Mouse (Mus musculus): ENCODE data around the gene Gabrr2.
"Not testable (repeated sequence)": the region's sequence is repeated elsewhere in the genome, so short reads cannot be mapped to it uniquely, and the experiment has no call there.

The Gabrr2 gene

GRCm38 (mm10) chr4:33070326-33070725 is 7.5 kb downstream of the Gabrr2 start:
- no peak for DNase-seq (ENCODE audit: low spot score)

DNA sequence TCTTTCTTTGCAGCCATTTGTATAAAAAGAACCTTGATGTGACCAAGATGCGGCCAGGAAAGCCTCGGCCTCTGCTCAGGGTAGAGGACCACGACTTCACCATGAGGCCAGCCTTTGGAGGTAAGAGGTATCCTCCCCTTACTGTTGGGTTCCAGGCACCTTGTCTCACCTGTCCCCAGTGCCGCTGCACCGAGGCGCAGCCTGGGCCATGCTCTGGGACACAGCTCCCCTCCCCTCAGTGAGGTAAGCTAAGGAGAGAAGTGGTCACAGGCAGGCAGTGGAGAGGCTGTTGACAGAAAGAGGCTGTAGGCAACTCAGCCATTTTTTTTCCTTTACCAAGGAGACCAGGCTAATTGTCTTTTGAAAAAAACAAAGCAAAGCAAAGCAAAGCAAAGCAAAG is 8.5 kb downstream of the Gabrr2 start:
- DNase-seq (ENCODE audit: low spot score), result no peak

DNA sequence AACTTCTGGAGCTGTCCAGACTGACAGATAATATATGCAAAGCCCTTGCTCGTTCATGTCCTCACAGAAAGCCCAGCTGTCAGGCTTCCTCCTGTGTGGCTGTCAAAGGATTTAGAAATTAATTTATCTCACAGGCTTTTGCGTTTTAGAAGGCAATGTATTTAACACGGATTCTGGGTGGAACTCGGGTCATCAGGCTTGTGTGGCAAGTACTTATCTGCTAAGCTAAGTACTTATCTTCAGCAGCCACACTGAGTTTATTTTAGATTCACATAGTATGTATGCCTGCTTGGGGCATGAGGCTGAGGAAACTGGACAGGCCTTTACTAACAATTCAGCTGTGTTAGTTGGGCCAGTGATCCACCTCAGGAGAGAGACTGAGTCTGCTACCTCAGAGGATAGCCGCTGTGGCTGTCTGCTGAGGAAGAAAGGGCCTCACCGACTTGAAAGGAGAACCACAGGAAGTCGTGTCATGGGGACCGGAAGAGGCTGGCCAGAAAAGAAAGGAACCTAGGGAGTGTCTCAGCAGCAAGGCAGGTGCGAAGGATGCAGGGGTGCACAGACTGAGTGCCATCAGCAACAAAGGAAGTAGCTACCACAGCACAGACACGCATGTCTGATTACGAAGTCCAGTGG is 9.8 kb downstream of the Gabrr2 start:
- no peak for DNase-seq (ENCODE audit: low spot score)

GRCm38 (mm10) chr4:33074406-33074805 is 11.6 kb downstream of the Gabrr2 start:
- DNase-seq (ENCODE audit: low spot score), result no peak

DNA sequence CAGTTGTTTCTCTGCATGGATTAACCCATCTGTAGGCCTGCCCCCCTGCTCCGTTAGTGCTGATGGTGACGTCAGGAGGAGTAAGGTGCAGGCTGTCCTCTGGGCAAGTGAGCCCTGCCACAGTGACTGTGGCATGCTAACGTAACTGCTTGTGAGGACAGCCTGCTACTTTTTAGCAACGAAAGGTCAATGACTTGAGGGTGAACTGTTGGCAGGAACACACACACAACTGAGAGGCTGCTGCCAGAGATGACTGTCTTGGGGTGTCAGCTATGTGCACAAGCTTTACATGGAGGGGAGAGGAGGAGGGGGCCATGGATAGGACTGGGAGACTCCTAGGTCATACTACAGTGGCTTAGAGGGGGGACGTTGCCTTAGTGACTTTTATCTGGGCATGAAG is 12.1 kb downstream of the Gabrr2 start:
- DNase-seq (ENCODE audit: low spot score), result no peak

DNA sequence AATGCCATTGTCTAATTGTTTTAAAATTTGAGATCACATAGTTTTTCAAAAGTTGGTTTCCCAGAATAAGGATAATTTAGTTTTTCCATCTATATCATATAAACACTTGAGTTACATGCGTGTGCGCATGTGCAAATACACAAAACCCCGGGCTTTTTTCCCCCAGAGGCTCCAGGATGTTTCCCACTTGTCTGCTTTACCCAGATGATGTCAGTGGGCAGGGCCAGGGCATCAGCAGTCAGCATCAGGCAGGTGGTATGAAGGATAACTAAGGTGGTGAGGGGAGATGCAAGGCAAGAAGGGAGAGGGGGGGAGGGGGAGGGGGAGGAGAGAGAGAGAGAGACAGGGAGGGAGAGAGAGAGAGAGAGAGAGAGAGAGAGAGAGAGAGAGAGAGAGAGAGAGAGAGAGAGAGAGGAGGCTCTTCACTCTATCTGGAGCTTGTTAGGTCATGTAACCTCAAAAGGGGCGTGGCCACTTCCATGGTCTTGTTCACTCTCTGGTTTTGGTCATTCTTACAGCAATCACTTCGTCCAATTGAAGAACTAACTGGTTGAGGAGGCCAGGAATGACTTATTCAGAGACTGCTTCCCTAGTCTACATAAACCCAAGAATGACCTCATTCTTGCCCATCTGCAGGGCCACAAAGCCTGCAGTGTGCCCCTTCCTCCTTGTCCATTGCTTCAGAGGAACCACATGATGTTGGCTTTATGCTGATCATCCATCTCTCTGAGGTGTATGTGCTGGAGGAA is 13.2 kb downstream of the Gabrr2 start:
- no peak for DNase-seq (ENCODE audit: low spot score)

- DNase-seq (ENCODE audit: low spot score), result no peak
Observed at GRCm38 (mm10) chr4:33077161-33077560, 14.4 kb downstream of the Gabrr2 start.

DNA sequence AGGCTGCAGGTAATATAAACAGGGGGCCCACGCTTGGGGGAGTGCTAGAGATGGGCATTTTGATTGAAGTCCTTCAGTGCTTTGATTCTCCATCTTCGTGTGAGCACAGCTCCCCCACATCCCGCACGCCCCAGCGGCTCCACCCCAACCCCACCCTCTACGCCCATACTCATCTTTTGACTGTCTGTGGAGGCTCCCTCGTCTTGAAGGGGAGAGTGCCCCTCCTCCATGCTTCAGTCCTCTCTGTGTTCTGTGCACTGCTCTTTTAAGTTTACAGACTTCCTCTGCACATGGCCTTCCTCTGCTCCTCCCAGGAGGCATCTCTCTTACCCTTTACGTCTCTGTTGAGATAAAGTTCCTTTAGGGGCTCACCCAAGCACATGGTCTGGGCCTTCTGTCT is 14.9 kb downstream of the Gabrr2 start:
- DNase-seq (ENCODE audit: low spot score), result no peak

GRCm38 (mm10) chr4:33078492-33078891 is 15.7 kb downstream of the Gabrr2 start:
- DNase-seq (ENCODE audit: low spot score), result no peak

DNA sequence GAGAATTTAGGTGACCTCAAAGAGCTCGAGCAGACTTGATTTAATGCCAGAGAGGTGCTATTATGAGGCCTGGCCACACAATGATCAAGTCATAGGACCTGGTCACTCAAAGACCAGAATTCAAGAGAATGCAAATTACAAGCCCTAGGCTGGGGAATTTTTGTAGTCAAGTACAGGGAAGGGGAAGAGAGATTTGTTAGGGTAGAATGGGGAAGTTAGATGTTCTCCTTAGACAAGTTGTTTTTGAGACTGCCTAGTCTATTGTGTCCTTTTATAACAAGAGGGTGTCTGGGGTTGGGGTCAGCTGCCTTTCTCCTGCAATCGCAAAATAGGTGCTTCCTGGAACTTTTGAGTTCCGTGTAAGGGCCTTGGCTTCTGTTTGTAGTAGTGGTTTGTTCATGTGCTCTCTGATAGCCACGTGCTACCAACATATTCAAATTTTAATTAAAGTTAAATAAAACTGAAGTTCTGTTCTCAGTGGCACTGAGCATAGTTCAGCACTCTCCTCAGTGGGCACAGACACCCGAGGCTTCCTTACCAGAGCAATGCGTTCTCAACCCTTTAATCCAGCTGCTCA is 36.4 kb downstream of the Gabrr2 start:
- DNase-seq (ENCODE audit: low spot score), result peak; percentile 41

DNA sequence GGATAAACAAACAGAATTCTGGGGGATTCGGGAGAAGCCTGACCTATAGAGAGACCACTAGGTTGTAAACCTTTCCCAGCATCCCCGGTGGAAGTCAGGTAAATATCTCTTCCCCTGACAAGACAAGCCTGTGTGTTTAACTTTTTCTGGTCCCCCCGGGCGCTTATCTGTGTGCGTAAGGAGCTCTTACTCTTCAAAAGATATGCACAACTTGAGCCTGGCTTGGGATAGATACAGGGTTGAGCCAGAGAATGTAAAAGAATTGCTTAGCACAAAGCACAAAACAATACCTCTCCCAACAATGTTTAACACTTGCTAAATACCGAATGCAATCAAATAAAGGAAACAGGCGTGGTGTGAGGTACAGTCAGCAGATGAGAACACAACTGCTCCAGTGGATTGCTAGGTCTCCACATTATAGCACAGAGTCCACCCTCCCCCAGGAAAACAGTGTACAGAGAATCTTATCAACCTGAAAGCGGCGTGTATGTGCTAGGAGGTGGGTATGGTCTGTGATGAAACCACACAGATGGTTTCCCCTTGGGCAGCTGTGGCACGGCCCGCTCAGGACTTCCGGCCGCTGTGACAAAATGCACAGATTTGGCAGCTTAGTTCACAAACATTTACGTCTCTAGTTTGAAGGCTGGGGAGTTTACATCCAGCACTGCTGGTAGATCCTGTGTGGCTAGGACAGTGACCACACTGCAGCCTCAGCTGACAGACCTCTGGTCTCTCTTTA is 47.1 kb downstream of the Gabrr2 start:
- no peak for DNase-seq (ENCODE audit: low spot score)

DNA sequence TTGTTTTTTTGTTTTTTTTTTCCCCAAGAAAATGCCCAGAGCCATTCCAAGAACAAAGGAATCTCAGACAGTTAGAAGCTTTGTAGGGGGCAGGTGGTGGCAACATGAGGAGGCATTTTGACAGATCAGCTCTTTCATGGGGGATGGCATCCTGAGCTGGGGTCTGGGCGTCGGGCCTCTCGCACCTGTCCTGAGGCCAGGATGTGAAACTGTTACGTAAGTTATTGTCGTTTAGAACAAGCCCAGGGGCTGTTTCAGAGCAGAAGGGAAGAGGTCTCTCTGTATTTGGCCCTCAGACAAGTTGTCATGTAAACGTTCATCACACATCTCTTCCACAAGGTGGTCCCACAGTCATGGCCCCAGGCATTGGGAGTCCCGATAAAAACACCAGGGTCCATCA is 48.0 kb downstream of the Gabrr2 start:
- no peak for DNase-seq (ENCODE audit: low spot score)

DNA sequence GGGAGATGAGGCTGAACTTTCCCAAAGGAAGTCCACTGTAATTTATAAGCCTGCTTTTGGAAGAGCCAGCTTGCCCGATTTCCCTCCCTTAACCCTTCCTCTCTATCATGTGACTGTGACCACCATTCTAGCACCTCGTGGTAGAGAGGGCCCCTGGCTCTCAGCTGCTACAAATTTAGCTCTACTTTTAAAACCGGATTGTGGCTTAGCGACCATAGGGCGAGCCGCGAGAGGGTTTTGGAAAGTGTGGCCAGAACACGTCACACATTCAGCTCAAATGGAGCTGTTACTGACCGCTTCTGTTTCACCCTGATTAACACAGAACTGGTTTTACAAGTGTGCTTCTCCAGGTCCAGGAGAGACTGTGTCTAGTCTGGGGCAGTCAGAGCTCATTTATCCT is 48.6 kb downstream of the Gabrr2 start:
- no peak for DNase-seq (ENCODE audit: low spot score)

DNA sequence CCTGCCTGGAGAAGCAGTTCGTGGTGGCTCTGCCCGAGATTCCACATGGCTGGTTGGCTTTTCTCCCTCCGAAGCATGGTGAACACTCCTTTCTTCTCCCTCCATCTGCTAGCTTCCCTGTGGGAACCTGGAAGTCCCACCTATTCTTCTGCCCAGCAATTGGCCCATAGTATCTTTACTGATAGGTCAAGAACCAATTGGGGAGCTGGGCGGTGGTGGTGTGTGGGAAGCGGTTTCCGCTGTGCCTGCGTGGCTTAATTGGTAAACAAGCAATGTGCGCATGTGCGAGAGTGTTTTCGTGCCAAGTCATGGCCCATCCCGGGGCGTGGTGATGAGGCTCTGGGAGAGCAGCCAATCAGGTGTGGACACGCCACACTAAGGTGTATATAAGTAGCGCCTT is 50.1 kb downstream of the Gabrr2 start:
- DNase-seq (ENCODE audit: low spot score), result not testable (repeated sequence)

DNA sequence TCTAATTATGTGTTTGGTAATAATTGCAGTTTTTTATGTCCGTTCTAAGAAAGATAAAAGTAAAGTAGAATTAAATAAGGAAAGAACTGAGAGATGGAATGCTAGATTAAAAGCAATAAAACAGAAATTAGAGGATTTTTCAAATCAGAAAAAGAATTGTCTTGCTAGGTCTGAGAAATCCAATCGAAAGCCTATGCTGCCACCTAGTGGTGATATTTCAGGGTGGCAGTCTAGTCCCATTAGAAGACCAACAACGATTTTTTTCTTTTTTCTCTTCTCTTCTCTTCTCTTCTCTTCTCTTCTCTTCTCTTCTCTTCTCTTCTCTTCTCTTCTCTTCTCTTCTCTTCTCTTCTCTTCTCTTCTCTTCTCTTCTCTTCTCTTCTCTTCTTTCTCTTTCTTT is 56.3 kb downstream of the Gabrr2 start:
- DNase-seq (ENCODE audit: low spot score), result peak; percentile 91

GRCm38 (mm10) chr4:33124493-33124892 is 61.7 kb downstream of the Gabrr2 start:
- peak; percentile 54 for DNase-seq (ENCODE audit: low spot score)

- peak; percentile 27 for DNase-seq (ENCODE audit: low spot score)
Observed at GRCm38 (mm10) chr4:33125409-33126084, 62.7 kb downstream of the Gabrr2 start.

- DNase-seq (ENCODE audit: low spot score), result no peak
Observed at GRCm38 (mm10) chr4:33132221-33132620, 69.4 kb downstream of the Gabrr2 start, which contains the start of gene Gabrr1. Gabrr1 (plus strand) TSS chr4:33132521.
